Mouse (Mus musculus) urinary bladder, postnatal 25 days (tissue): ENCODE data around the gene Snd1.

Source experiments
- DNase-seq: peaks from one replicate; pipeline ENCODE4 v3.0.0; 2022; ENCODE audit warnings: low spot score

The Snd1 gene

DNA sequence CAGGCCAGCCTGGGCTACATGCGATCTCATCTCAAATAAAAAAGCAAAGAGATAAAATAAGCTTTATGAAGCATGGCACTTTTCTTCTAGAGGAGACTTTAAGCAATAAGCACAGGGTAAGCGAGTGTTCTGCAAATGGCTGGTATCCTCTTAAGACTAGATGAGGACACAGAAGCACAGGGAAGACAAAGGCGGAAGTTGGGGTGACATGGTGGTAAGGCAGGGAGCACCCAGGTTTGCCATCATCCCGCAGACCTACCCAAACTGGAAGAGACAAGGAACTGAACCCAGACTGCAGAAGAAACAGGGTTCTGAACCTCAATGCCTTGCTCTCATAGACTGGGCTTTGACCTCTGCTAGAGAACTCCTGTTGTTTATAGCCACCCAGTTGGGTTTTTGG, 119.8 kb downstream of the Snd1 start:
- DNase-seq: no peak

- no peak for DNase-seq
Measured at GRCm38 (mm10) chr6:28595231-28595630, 120.3 kb downstream of the Snd1 start.

GRCm38 (mm10) chr6:28597266-28597665, 122.3 kb downstream of the Snd1 start:
- no peak for DNase-seq

- no peak for DNase-seq
Measured at GRCm38 (mm10) chr6:28599120-28599519, 124.2 kb downstream of the Snd1 start.

GRCm38 (mm10) chr6:28600404-28600803, 125.5 kb downstream of the Snd1 start:
- DNase-seq: no peak

GRCm38 (mm10) chr6:28603401-28603800, 128.5 kb downstream of the Snd1 start:
- no peak for DNase-seq

- no peak for DNase-seq
Measured at GRCm38 (mm10) chr6:28603823-28604222, 128.9 kb downstream of the Snd1 start.

- no peak for DNase-seq
Measured at GRCm38 (mm10) chr6:28609291-28609690, 134.4 kb downstream of the Snd1 start.

DNA sequence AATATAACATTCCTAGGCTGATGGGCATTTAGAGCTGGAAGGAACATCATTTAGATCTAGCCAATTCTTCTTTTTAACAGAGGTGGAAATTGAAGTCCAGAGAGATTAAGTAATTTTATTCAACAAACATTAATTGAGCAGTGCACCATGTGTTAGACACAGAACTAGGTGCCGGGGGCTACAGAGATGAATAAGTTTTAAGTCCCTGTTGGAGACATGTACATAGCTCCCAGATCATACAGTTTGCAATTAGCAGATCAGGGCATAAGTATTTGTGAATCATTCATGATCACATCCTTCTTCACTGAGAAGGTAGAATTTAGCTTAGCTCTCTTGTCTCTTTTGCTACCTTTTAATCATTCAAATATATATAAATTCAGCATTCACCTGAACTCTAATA, 135.2 kb downstream of the Snd1 start:
- no peak for DNase-seq

GRCm38 (mm10) chr6:28613441-28613840, 138.5 kb downstream of the Snd1 start:
- no peak for DNase-seq

- no peak for DNase-seq
Measured at GRCm38 (mm10) chr6:28614856-28615255, 139.9 kb downstream of the Snd1 start.

GRCm38 (mm10) chr6:28615408-28615807, 140.5 kb downstream of the Snd1 start:
- DNase-seq: no peak

- no peak for DNase-seq
Measured at GRCm38 (mm10) chr6:28615966-28616365, 141.0 kb downstream of the Snd1 start.

DNA sequence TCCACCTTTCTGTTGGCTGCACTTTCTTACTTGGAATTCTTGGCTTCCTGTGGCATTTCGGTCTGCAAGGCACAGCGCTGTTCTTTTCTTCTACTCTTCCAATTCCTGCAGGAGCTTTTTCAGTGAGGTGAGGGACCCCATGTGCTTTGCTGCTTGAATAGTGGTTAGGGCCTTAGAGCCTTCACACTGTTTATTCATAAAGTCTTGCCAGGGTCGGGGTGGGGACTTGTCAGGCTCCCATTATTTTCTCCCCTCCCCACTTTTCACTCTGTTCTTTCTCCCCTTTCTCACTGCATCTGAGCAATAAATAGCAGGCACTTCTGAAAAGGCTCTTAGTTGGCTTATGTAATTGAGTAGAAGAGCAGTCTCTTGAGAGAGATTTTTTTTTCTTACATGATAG, 143.4 kb downstream of the Snd1 start:
- no peak for DNase-seq

GRCm38 (mm10) chr6:28618751-28619153, 143.8 kb downstream of the Snd1 start:
- peak; percentile 10 for DNase-seq

DNA sequence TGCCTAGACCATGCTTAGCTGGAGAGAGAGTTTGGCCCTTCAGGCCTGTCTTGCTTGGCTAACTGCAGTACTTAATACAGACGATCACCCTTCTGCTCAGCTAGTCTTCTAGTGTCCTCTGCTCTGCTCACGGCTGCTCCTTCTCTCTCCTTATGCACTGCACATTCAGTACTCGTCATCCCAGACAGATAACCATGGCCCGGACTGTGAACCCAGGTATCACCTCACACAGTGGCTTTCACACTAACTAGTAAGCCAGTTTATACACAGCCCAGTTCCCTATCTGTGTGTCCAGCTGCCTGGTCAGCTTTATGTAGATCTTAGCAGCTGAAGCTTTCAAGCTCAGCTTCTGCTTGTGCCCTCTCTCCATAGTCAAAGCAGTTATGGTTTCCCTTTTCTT, 146.5 kb downstream of the Snd1 start:
- DNase-seq: no peak

DNA sequence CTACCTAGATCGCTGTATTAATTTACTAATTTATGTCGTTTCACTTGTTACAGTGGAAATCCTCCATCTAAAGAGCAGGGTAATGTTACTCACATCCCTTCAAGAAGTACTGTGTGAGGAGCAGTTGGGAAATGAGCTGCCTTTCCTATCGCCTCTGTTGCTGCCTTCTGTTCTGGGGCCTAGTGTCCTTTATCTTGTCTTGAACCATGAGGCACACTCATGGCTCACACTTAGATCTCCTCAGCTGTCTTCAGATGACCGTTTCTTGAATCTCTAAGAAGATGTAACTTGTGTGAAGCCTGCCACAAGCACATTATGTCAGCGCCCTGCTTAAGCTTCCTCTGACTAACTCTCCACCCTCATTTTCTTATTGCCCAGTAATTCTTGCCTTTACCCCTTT, 147.0 kb downstream of the Snd1 start:
- DNase-seq: no peak

GRCm38 (mm10) chr6:28622522-28622921, 147.6 kb downstream of the Snd1 start:
- no peak for DNase-seq

- no peak for DNase-seq
Measured at GRCm38 (mm10) chr6:28622963-28623362, 148.0 kb downstream of the Snd1 start.

DNA sequence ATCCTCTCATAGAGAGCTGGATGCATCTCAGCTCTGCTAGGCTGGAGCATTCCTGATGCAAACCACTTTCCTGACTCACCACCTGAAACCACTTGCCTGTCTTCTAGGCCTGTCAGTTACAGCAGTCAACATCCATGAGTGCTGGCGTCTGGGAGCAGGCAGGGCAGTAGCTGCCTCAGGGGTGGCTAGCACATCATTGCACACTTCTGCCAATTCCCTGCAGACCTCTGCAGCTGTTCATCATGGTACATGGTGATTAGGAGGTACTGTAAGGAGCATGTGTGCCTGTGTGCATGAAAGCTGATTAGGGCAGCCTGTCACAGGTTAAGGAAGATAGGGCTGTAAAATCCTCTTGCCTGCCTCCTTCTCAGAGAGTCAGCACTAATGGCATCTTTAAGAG, 153.5 kb downstream of the Snd1 start:
- DNase-seq: no peak

GRCm38 (mm10) chr6:28629866-28630265, 154.9 kb downstream of the Snd1 start:
- no peak for DNase-seq

DNA sequence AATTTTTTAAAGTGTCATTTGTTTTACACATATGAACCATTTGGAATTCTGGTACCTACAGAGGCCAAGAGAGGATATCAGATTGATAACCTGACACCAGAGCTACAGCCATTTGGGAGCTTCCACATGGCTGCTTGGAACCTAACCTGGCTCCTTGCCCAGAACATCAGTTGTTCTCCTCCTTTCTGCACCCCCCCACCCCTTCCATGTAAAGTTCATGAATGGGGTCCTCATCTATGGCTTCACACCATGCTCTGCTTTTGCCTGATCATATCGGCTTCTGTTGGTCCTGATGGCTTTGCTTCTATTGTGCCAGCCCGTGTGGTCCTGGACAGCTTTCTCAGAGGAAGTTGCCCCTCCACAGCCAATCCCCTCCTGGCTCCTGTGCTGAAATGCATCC, 156.0 kb downstream of the Snd1 start:
- DNase-seq: no peak

GRCm38 (mm10) chr6:28633120-28633519, 158.2 kb downstream of the Snd1 start:
- no peak for DNase-seq

DNA sequence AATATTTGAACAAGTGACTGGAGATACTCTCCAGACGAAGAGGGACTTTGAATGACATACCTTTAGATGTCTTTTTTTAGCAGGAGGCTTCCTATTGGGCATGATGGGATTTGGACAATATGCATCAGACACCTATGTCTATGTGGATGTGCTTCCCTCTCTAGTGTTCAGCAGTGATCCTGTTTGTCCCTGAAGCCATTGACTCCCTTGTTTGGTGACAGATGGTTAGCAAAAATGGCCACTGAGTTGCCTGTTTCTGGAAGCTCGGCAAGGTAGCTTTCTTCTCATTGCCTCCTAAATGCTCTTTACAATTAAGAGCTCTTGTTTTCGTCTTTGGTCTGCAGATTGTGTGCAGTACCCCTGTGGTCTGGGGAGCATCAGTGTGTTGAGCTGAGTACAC, 158.7 kb downstream of the Snd1 start:
- DNase-seq: no peak

DNA sequence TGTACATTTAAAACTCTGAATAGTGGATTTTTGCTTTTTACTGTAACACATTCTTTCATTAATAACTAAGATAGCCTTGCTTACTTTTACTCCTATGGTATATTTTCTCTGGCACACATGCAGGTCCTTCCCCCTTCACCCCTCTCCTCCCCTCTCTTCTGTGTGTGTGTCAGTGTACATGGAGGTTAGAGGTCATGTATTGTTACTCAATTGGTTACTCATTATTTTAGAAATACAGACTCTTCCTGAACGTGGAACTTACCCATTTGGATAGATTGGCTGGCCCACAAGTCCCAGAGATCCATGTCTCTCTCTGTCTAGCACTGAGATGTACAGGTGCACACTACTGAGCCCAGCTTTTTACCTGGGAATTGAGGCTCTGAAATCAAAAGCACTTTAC, 160.2 kb downstream of the Snd1 start:
- DNase-seq: no peak
